Mouse (Mus musculus): ENCODE results near the gene Fam3a. TPM values are rescaled to one million over a fixed set of nuclear protein-coding genes. Genes with fewer than 3 reads are reported as not detected.
"Not testable (repeated sequence)": the region's sequence is repeated elsewhere in the genome, so short reads cannot be mapped to it uniquely, and the experiment has no call there.

Fam3a gene
- total RNA-seq (2021) = 10 to 100 TPM; 18.0 to 22.5 TPM

DNA sequence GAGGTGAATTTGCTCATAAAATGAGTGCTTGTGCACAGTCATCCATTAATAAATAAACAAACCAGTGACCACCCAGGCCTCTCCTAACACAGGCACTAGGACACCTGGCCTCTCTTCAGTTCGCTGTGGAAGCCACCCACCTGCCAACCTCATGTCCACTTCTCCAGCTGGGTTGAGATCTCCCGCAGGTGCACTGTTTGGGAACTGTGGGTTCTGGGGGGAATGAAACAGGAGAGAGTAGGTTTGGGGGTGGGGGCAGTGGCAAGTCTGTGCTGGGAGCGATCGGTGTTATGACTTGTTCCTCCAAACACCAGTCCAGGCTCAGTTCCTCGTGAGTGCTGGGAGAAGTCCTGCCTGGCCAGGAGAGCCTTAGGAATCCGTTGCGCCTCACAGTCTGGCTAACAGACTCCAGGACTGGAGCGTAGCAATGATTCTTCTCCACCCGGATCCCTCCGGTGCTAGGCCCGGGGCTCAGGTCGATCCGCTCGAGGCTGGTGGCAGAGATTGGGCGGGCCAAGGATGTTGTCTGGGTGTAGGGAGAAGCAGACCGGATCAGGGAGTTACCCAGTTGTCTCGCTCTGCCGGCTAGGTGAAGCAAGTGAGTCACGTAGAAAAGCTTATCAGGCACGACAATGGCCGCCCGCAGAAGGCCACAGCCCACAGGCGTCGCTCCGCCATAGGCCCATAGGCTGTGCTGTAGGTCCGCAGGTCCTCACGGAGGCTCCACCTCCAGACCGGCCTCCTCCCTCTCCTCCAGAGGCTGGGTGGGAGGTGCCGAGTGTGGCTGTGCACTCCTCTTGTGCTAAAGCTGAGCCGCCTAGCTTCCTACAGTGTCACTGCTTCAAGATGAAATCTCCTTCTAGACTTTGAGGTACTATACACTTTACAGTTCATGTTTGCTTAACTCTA, at the start of gene Fam3a, which contains the start of gene Ikbkg:
Gene Fam3a, minus strand, starts transcription at position 738 of the 909 bp plus-strand sequence.
Gene Ikbkg, plus strand, starts transcription at position 756 of the 909 bp plus-strand sequence.
- DNase-seq (ENCODE audit: low spot score in 2 of 2) = peak; percentile 74 to 77
- intact Hi-C loops (cut with DNase I) = no loop called here

DNA sequence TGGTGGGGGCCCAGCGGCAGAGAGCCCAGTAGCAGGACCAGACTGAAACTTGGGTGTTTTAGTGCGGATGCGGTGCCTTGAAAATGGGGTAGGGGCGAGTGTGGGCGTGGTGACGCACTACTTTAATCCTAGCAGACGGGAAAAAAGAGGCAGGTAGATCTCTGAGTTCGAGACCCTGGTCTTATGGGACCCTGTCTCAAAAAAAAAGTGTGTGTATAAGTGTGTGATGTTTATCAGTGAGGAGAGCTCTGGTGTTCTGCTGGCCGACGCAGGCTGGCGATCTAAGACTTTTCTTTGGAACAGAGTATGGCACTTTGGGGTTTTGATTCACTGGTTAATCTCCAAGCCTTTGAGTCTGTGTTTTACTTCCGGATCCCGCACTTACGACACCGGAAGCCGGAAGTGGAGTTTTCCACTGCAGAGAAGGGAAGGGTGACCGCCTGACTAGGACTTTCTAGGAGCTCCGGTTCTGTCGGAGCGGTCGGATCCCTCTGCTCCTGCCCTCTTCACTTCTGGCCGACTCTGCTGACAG, 36.3 kb upstream of the Fam3a start:
- intact Hi-C loops (cut with DNase I) = no loop called here
- DNase-seq (ENCODE audit: low spot score in 2 of 2) = peak; percentile 69 to 71

DNA sequence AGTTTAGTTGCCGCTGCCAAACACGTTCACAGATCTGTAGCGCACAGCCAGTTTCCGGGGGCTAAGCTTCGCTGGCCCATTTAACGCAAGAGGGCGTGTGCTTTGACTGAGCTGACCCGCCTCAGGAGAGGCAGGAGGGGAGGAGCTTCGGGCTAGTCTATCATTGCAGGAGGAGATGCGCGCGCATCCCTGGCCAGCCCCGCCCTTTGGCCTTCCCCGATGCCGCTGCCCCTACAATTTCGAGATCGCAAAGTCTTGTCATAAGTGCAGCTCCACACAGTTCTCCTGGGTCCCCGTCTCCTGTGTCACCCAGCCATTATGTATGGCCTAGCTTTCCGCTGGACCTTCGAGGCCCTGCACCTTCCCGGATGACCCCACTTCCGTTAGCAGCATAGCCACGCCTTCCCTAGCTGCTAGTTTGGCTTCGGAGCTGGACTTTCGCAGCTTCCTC, 35.8 kb upstream of the Fam3a start, which contains the start of gene G6pdx:
Gene G6pdx, minus strand, starts transcription at position 369 of the 451 bp plus-strand sequence.
- intact Hi-C loops (cut with DNase I) = no loop called here
- peak; percentile 79 to 84 for DNase-seq (ENCODE audit: low spot score in 2 of 2)

DNA sequence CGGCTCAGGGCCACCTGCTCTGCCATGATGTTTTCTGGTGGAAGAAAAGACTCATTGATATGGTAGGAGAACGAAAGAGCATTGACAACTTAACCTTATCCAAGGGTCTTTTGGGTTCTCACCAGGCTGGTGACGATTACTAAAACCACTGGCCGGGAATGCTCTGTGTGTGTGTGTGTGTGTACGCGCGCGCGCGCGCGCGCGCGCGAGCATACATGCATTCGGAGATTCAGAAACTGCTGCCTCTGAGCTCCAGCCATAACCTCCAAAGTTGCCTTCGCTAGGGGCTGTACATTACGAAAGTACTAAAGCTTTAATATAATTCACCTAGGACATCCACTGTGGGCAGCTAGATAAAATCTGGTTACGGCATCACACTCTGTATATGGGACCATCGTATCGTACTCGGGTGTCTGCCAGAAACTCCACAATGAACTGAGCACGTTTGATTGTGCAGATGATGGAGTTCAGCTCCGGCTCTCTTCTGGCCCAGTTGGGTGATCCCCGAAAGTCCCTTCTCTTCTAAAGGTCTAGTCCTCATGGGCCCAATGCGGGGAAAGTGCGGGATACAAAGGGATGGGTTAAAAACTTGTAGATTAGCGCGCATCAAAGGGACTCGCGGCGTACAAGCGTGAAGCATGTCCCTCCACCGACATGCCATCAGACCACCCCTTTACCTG, 35.2 kb upstream of the Fam3a start:
- DNase-seq (ENCODE audit: low spot score in 2 of 2) = no peak
- intact Hi-C loops (cut with DNase I) = no loop called here

DNA sequence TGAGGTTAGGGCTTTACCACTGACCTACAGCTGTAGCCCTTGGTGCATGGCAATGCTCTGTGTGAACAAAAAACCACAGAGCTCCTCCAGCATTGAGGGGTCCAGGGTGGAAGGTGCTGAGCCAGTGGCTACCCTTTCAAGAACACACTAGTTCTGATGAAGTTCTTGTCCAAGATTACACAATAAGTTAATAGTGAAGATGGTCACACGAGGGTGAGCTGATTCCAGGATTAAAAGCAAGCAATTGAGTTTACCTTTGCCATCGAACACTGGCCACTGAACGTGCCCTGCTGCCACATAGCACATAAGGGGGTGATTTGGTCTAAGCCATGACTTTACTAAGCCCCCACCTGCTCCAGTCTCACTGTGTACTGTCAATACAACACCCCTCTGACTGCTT, 34.0 kb upstream of the Fam3a start:
- no peak for DNase-seq (ENCODE audit: low spot score in 2 of 2)
- intact Hi-C loops (cut with DNase I) = no loop called here

DNA sequence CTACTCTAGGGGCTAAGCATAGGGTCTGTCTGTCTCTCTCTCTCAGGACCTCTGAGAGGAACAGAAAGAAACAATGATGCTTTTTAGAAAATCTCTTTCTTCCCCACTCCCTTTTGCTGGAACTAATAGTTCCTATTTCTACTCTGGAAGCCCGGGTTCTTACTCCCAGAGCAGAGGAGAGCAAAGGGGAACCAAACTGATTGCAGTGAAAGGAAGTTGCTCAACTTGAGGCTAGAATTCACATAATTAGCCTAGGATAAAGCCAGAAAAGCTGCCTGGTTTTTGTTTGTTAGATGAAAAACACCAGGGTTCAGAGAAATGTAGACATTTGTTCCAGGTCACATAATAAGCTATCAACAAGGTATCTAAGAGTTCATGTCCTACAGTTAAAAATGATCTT, 33.2 kb upstream of the Fam3a start:
- no peak for DNase-seq (ENCODE audit: low spot score in 2 of 2)

DNA sequence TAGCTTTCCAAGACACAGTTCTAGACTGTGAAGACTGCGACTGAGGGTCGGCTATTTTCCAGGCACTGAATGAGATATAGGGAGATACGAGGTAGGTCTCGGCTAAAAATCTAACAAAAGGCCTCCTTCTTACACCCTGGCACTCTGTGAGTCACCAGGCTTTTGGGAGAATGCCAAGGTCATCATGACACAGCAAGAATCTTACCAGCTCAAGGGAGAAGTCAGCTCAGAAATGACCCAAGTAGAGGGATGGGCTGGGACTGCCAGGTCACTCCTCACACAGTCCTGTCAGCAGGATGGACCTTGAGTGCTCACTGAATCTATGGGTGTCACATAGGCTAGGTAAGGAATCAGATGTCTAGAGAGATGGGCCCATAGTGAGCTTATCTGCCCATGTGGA, 32.1 kb upstream of the Fam3a start:
- intact Hi-C loops (cut with DNase I) = no loop called here
- no peak for DNase-seq (ENCODE audit: low spot score in 2 of 2)

More for the DNA sequence above, 33.2 kb upstream of the Fam3a start:
- intact Hi-C loops (cut with DNase I) = no loop called here

DNA sequence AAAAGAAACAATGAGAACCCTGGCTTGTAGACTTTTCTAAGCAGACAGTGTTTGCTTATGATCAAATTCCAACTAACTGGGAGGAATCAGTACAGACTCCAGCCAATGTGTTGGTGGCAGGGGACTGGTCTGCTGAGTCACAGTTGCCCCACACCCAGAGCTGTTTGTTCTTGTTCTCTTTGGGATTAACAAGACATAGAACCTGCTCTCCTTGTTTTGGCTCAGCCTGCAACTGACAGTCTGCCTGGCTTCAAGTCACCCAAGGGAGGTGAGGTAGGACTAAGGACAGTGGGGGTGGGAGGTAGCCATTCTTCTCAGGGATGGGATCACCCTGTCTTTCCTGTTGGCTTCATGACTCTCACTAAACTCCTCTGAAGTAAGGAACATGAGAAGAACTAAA, 31.4 kb upstream of the Fam3a start:
- DNase-seq (ENCODE audit: low spot score in 2 of 2) = no peak
- intact Hi-C loops (cut with DNase I) = no loop called here

DNA sequence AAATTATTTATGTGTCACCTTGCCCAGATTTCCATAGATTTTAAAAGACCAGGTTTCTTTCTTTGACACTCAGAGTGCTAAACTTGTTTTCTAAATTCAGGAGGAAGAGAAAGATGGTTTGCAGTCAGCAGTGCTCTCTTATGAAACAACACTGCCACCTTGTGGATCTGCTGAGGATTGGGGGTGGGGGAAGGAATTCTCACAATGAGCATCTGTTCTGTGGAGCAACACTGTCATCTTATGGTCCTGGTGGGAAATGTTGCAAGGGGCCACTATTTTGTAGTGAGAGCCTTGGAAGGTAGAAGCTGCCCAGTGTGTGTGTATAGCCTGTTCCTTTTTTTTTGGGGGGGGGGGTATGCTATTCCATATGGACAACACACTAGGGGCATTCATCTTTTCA, 20.3 kb upstream of the Fam3a start:
- intact Hi-C loops (cut with DNase I) = loop anchor here (2.0 to 10.0 kb wide), 2 partner anchors 165 to 299 kb away; partner anchors contain the start of gene Flna
- peak; percentile 44 to 54 for DNase-seq (ENCODE audit: low spot score in 2 of 2)

DNA sequence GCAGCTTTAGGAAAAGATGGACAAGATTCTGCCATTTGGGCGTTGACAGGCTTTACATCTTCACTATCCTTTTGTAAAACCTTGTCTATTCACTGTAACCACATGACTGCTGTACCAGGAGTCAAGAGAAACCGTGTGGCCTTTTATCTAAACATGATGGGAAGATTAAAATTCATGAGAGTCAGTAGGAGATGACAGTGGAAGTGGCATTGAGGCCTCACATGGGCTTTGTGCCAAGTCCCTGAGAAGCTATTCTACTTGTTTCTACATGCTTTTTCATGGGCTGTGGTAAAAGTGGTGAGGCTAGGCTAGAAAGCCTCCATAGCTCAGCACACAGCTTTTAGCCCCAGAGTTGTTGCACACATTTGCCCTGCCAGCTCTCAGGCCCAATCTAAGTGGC, 15.3 kb upstream of the Fam3a start:
- no peak for DNase-seq (ENCODE audit: low spot score in 2 of 2)
- intact Hi-C loops (cut with DNase I) = no loop called here

DNA sequence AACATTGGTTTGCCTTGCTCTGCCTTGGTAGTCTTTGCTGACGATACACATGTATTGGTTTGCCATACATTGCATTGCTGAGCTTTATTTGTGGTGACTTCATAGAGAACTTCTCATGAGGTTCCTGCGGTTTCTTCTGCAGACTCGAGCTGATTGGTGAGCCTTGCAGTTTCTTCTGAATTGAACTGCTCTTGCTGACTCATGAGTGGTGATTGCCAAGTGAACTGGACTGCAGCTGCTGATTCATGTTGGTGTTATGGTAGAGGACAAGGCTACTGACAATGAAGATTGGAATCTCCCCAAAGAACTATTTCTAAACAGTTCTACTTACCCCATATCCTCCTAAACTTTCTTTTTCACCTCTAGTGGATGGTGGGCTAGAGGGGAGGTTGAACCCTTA, 7.1 kb upstream of the Fam3a start:
- DNase-seq (ENCODE audit: low spot score in 2 of 2) = no peak
- intact Hi-C loops (cut with DNase I) = no loop called here

DNA sequence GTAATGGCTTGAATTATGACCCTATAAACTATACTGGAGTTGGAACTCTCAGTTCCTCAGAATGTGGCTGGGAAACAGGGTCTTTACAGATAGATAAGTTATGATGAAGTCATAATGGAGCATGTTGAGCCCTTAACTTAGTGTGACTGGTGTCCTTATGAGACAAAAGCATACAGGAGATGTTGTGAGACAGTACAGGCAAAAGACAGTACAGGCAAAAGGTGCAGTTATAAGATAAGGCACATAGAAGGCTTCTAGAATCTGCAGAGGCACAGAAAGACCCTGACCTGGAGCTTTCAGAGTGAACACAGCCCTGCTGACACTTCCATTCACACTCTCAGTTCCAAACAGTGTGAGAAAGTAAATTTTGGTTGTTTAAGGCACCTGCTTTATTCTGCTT, 4.9 kb downstream of the Fam3a start:
- DNase-seq (ENCODE audit: low spot score in 2 of 2) = no peak
- intact Hi-C loops (cut with DNase I) = no loop called here

DNA sequence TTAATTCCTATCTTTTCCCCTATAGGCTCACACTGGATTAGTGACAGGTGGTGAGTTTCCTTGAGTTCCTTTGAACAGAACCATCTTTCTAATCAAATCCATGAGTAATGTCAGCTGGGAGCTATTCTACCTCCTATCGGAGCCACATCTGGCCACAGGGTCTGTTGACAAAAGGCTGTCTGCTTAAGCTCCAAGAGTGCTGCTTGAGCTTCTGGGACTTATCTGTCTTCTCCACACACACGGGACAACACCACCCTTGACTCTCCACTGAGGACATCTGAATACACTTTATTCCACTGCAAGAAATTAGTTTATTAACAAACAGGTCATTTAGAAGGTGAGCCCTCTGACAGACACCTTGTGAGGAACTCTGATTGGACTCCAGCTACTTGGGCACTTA, 8.6 kb downstream of the Fam3a start:
- intact Hi-C loops (cut with DNase I) = no loop called here

DNA sequence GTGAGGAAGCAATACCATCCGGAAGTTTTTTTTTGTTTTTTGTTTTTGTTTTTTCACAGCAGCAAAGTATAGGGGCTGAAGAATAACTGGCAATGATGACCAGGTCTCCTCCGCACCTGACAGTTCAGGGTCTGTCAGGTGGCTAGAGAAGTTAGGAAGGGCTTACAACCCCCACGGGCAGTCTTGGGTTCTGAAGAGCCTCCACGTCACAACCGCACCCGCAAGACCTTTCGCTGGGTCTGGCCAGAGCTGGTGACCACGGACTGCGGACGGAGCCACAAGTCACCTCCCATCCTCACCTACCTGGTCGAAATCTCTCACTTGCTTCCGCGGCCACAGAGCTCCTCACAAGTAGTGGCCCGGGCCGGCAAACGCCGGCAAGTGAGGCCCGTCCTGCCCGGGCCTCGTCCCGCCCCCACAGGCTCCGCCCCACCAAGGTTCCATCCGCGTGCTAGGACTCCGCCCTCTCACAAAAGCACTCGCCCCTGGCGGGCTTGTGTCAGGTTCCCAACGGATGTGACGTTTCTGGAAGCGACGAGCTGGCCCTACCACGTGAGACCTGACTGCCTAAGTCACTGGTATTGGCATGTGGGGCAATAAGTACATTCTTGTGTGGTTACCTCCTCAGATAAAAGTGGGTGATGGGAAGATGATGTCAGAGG, 20.1 kb downstream of the Fam3a start, which contains the start of the genes Ubl4a and Slc10a3:
Gene Ubl4a, minus strand, starts transcription at position 331 of the 662 bp plus-strand sequence.
Gene Slc10a3, minus strand, starts transcription at position 462 of the 662 bp plus-strand sequence.
- peak; percentile 76 to 83 for DNase-seq (ENCODE audit: low spot score in 2 of 2)
- intact Hi-C loops (cut with DNase I) = no loop called here

More for the DNA sequence above, 8.6 kb downstream of the Fam3a start:
- DNase-seq (ENCODE audit: low spot score in 2 of 2) = no peak

DNA sequence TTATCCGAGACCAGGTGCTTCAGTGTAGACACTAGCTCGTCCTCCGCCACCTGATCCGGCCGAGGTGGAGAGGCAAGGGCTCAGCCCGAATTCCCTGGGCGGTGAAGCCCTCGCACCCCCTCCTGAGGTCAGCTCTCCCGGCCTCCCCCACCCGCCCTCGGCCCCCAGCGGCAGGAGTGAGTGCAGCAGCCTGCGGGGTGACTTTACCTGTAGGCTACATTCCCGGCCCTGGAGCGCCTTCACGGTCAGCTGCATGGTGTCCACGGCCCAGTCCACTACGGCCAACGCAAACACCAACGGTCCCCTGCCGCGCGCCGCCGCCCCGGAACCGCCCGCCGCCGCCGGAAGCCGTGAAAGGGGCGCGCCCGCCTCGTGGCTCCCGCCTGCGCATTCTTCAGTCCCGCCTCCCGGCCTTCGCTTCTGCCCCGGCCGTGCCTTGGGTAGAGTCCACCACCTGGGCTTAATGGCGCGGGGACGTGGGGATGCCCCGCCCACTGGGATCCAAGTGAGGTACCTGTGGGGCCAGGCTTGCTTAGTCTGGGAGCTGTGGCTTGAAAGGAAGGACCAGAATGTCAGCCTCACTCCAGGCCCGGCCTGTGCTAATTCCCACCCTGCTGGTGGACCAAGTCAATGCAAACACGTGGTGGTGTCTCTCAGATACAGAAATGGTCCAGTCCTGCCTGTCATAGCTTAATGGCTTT, 24.7 kb downstream of the Fam3a start:
- DNase-seq (ENCODE audit: low spot score in 2 of 2) = peak; percentile 58 to 73
- intact Hi-C loops (cut with DNase I) = no loop called here

DNA sequence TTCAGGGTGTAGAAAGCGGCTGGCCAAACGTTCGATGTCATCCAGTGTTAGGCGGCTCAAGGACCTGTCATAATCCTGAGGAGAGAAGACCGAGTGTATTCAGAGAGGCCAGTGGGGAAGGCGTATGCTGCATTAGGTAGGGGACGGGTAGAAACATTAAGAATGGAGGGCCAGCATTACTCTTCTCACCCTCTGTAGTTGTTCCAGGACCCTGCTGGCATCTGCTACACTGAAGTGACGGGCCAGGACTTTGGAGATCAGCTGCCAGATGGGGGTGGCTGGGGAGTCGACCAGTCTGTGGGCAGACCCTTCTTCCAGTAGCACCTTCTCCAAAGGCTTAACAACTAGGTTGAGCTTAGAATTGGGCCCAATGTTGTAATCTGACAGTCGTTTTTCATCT, 25.6 kb downstream of the Fam3a start:
- DNase-seq (ENCODE audit: low spot score in 2 of 2) = no peak
- intact Hi-C loops (cut with DNase I) = no loop called here

DNA sequence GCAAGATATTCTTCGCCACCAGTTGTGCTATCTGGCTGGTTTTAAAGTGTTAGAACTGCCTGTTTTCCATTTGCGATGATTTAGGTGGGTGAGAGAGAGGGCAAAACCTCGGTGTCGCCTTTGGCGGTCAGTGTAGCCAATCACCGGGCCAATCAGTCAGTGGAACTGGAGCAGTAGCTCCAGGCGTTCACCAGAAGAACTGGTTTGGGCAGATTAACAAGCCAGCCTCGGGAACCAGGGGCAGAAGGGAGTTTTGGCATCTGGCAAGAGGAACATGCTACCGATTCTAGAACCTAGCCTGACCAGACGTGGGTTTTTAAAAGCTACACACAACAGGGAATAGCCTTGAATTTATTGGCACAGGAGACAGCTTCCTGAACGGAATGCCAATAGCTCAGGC, 33.9 kb downstream of the Fam3a start:
- intact Hi-C loops (cut with DNase I) = no loop called here

DNA sequence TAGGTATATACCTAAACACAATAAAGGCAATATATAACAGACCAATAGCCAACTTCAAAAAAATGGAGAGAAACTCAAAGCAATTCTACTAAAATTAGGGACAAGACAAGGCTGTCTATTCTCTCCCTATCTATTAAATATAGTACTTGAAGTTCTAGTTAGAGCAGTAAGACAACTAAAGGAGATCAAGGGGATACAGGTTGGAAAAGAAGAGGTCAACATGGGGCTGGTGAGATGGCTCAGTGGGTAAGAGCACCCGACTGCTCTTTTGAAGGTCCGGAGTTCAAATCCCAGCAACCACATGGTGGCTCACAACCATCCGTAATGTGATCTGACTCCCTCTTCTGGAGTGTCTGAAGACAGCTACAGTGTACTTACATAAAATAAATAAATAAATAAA, 36.0 kb downstream of the Fam3a start:
- DNase-seq (ENCODE audit: low spot score in 2 of 2); intact Hi-C loops (cut with DNase I): not testable (repeated sequence)

More for the DNA sequence above, 33.9 kb downstream of the Fam3a start:
- no peak for DNase-seq (ENCODE audit: low spot score in 2 of 2)

DNA sequence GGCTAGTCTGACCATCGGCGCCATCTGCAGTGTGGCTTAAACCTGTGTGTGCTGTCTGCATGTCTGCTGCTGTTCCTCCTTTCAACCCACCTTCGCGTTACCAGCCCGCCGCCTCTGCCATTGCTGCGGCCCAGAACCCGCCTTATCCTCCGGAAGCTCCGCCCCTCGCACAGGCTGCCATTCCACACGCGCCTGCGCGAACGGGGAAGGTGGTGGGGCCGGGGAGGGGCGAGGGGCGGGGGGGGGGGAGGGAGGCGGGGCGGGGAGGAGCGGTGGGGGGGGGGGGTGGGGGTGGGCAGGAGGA, 39.7 kb downstream of the Fam3a start, which contains the start of gene Lage3:
Gene Lage3, minus strand, starts transcription at position 152 of the 304 bp plus-strand sequence.
- DNase-seq (ENCODE audit: low spot score in 2 of 2) = peak; percentile 76 to 80
- intact Hi-C loops (cut with DNase I) = no loop called here

Measured in left cerebral cortex, postnatal 36 days (tissue).